Mouse (Mus musculus) embryonic fibroblast, embryonic 13.5 days (primary cell): ENCODE measurements around the gene Slain2. TPM values are rescaled to one million over a fixed set of nuclear protein-coding genes. Genes with fewer than 3 reads are reported as not detected.
A peak's percentile ranks its signal among the peaks of the same experiment; 100 is the strongest.
"Not testable (repeated sequence)": the region's sequence is repeated elsewhere in the genome, so short reads cannot be mapped to it uniquely, and the experiment has no call there.

Experiments used
- H3K27ac ChIP-seq: 2 replicates; pipeline ENCODE4 v1.5.1; 2012; ENCODE audit warnings: low read length, control low read depth, inconsistent platforms; ENCODE audit not compliant: insufficient read depth
- H3K4me1 ChIP-seq: 2 replicates; pipeline ENCODE4 v1.6.1; 2011; ENCODE audit warnings: low read length; ENCODE audit not compliant: control insufficient read depth, insufficient read depth
- H3K4me3 ChIP-seq: 2 replicates; pipeline ENCODE4 v1.5.1; 2011; ENCODE audit warnings: mild to moderate bottlenecking, control low read depth, low read length; ENCODE audit not compliant: insufficient read depth
- CTCF ChIP-seq: IDR thresholded peaks from 2 replicates; pipeline ENCODE4 v1.5.1; 2011; ENCODE audit warnings: mild to moderate bottlenecking, control low read depth, low read length, moderate library complexity, borderline replicate concordance; ENCODE audit not compliant: insufficient read depth
- POLR2A ChIP-seq: IDR thresholded peaks from 2 replicates; pipeline ENCODE4 v1.6.1; 2011; ENCODE audit warnings: low read depth, mild to moderate bottlenecking, control low read depth, low read length, moderate library complexity
- polyA plus RNA-seq: library from polyadenylated mRNA; stranded (reverse); fragments of >200 nt; gene quantifications from 2 replicates; pipeline ENCODE4 v1.2.4, GENCODE M21; 2011; ENCODE audit warnings: low read depth; ENCODE audit not compliant: missing spikeins, insufficient read length

The Slain2 gene
- polyA plus RNA-seq, 1 experiment = 62.0 TPM

- TF ChIP-seq CTCF = no peak
- no peak for TF ChIP-seq POLR2A
- H3K4me3 ChIP-seq = peak within 1 kb of the TSS; percentile 18
- H3K4me1 ChIP-seq = no peaks in the 10 kb centered on the region
- no peak within 1 kb of the TSS for H3K27ac ChIP-seq
Measured at GRCm38 (mm10) chr5:73006784-73007581, 92.9 kb downstream of the Slain2 start, which contains the start of gene Slc10a4. Gene Slc10a4 (plus strand): TSS chr5:73006883.

- no peak for TF ChIP-seq POLR2A
- TF ChIP-seq CTCF = no peak
- H3K4me3 ChIP-seq = no peak overlapping the region
- H3K27ac ChIP-seq = no peak overlapping the region
- no peaks in the 10 kb centered on the region for H3K4me1 ChIP-seq
Measured at GRCm38 (mm10) chr5:73007582-73007959, 93.5 kb downstream of the Slain2 start.

GRCm38 (mm10) chr5:73008230-73008629, 94.1 kb downstream of the Slain2 start:
- not testable (repeated sequence) for H3K4me1 ChIP-seq, H3K4me3 ChIP-seq, H3K27ac ChIP-seq

GRCm38 (mm10) chr5:73011806-73012205, 97.7 kb downstream of the Slain2 start:
- not testable (repeated sequence) for H3K4me3 ChIP-seq, H3K4me1 ChIP-seq, H3K27ac ChIP-seq

- H3K4me3 ChIP-seq, H3K4me1 ChIP-seq, H3K27ac ChIP-seq: not testable (repeated sequence)
Measured at GRCm38 (mm10) chr5:73012884-73013610, 98.9 kb downstream of the Slain2 start.

GRCm38 (mm10) chr5:73013611-73014287, 99.6 kb downstream of the Slain2 start:
- H3K4me1 ChIP-seq, H3K27ac ChIP-seq, H3K4me3 ChIP-seq: not testable (repeated sequence)

GRCm38 (mm10) chr5:73014745-73015144, 100.6 kb downstream of the Slain2 start:
- no peak for TF ChIP-seq POLR2A
- no peak for TF ChIP-seq CTCF
- Histone ChIP-seq H3K27ac (no peak overlapping the region), H3K4me1 (no peaks in the 10 kb centered on the region), H3K4me3 (no peak overlapping the region)

GRCm38 (mm10) chr5:73023801-73024200, 109.7 kb downstream of the Slain2 start:
- H3K4me3 ChIP-seq = no peak overlapping the region
- H3K27ac ChIP-seq = no peak overlapping the region
- H3K4me1 ChIP-seq = no peaks in the 10 kb centered on the region
- no peak for TF ChIP-seq POLR2A
- no peak for TF ChIP-seq CTCF

Other genes starting within 250 kb of the Slain2 start
- gene Txk, start 161.5 kb upstream of the Slain2 start, polyA plus RNA-seq = 0.12 and 0.16 TPM in 2 replicates
- gene Tec, start 45.8 kb upstream of the Slain2 start, polyA plus RNA-seq = 9.4 and 17.0 TPM in 2 replicates
- not detected in 2 replicates for gene Gm10135, start 60.4 kb downstream of the Slain2 start, polyA plus RNA-seq
- gene Slc10a4, start 92.6 kb downstream of the Slain2 start, polyA plus RNA-seq = not detected in 2 replicates